12 mouse cellular contexts compared by ENCODE assay signal in genomic region chr17:4770052-4770451, GRCm38 (mm10).
A peak's percentile ranks its signal among the peaks of the same experiment; 100 is the strongest.
DNase-seq lines count a peak whose midpoint lies in the region; ATAC-seq and TF ChIP-seq lines count a peak whose summit lies in the region.
"Had no signal": no experiment of that assay in that cellular context is flagged by ENCODE, and none has a peak within 500 bp of the region (broad histone marks: within the 10 kb centered on the region; RNA-seq: fewer than 3 reads in every experiment).

No protein-coding gene starts in this region.

- intact Hi-C loops in heart, adult 2 months (cut with DNase I): no loop called here

- no peak for TF ChIP-seq EP300 in heart, adult 2 months (IDR thresholded peaks at IDR 0.05; ENCODE audit: insufficient read depth, low read depth, low read length)

- no peak overlapping the region for H3K27ac ChIP-seq in heart, adult 2 months
- H3K27ac ChIP-seq in heart, embryonic 11.5 days (ENCODE audit: low read depth, low read length): no peak overlapping the region
- H3K27ac ChIP-seq in liver, adult 2 months (replicated peaks; ENCODE audit: insufficient read depth, low read depth, low read length): no peak overlapping the region
- H3K27ac ChIP-seq in liver, embryonic 12.5 days: no peak overlapping the region
- H3K27ac ChIP-seq: hindbrain, embryonic 15.5 days; midbrain, embryonic 10.5 days had no signal

- no peaks in the 10 kb centered on the region for H3K79me2 ChIP-seq in heart, adult 2 months (replicated peaks; ENCODE audit: control insufficient read depth, insufficient read depth, low read length)
- no peaks in the 10 kb centered on the region for H3K79me2 ChIP-seq in liver, adult 2 months (ENCODE audit: control insufficient read depth, insufficient read depth, low read length)

- no peaks in the 10 kb centered on the region for H3K9me3 ChIP-seq in heart, embryonic 11.5 days (replicated peaks; ENCODE audit: control insufficient read depth, low read length)
- no peaks in the 10 kb centered on the region for H3K9me3 ChIP-seq in liver, embryonic 12.5 days (replicated peaks)
- H3K9me3 ChIP-seq: hindbrain, embryonic 15.5 days; midbrain, embryonic 10.5 days had no signal

- H3K4me2 ChIP-seq in heart, embryonic 11.5 days: no peak overlapping the region
- no peak overlapping the region for H3K4me2 ChIP-seq in liver, embryonic 12.5 days
- H3K4me2 ChIP-seq: hindbrain, embryonic 15.5 days had no signal

- no peaks in the 10 kb centered on the region for H3K27me3 ChIP-seq in heart, adult 2 months (ENCODE audit: control insufficient read depth, insufficient read depth, low read length)
- H3K27me3 ChIP-seq in heart, embryonic 11.5 days (ENCODE audit: control insufficient read depth, insufficient read depth, low read length): no peaks in the 10 kb centered on the region
- no peaks in the 10 kb centered on the region for H3K27me3 ChIP-seq in liver, adult 2 months (ENCODE audit: control insufficient read depth, insufficient read depth, low read length)
- H3K27me3 ChIP-seq in liver, embryonic 12.5 days (replicated peaks): no peaks in the 10 kb centered on the region
- H3K27me3 ChIP-seq: hindbrain, embryonic 15.5 days had no signal

- TF ChIP-seq CTCF in heart, adult 2 months (IDR thresholded peaks at IDR 0.05): peak; percentile 48
- TF ChIP-seq CTCF in liver, adult 2 months (IDR thresholded peaks at IDR 0.05; ENCODE audit: low read depth, low read length): no peak

- DNase-seq in heart, adult 2 months: no peak
- DNase-seq in liver, adult 2 months (ENCODE audit: extremely low read depth, low read depth, low spot score): peak; percentile 7
- peak; percentile 29 for DNase-seq in ES-CJ7 (ENCODE audit: low read depth, low spot score)
- peak; percentile 37 for DNase-seq in brain, adult 2 months (ENCODE audit: low read depth, low spot score)
- DNase-seq in spleen, postnatal 4 days (ENCODE audit: low spot score in 2 of 2): no peak
- no peak for DNase-seq in left cerebral cortex, adult 9 months (ENCODE audit: low spot score in 2 of 2)
- DNase-seq: adrenal gland, adult 8-10 months; cerebellum, adult 2 months had no signal

- TF ChIP-seq POLR2A in heart, adult 2 months (IDR thresholded peaks at IDR 0.05; ENCODE audit: insufficient read depth, low read depth, low read length): no peak
- no peak for TF ChIP-seq POLR2A in liver, adult 2 months (IDR thresholded peaks at IDR 0.05; ENCODE audit: extremely low read depth, insufficient read depth, low read length)

- no peak overlapping the region for H3K4me3 ChIP-seq in heart, adult 2 months
- H3K4me3 ChIP-seq in heart, embryonic 11.5 days (ENCODE audit: low read depth, low read length): no peak overlapping the region
- no peak overlapping the region for H3K4me3 ChIP-seq in liver, adult 2 months (ENCODE audit: insufficient read depth, low read depth, low read length)
- H3K4me3 ChIP-seq in liver, embryonic 12.5 days: no peak overlapping the region
- H3K4me3 ChIP-seq: hindbrain, embryonic 15.5 days; midbrain, embryonic 10.5 days had no signal

- no peak overlapping the region for H3K9ac ChIP-seq in heart, adult 2 months (ENCODE audit: low read depth, low read length)
- no peak overlapping the region for H3K9ac ChIP-seq in heart, embryonic 11.5 days (ENCODE audit: low read depth, low read length)
- no peak overlapping the region for H3K9ac ChIP-seq in liver, adult 2 months (ENCODE audit: low read depth, low read length)
- H3K9ac ChIP-seq in liver, embryonic 12.5 days: no peak overlapping the region
- H3K9ac ChIP-seq: hindbrain, embryonic 15.5 days had no signal

- no peaks in the 10 kb centered on the region for H3K36me3 ChIP-seq in heart, adult 2 months (ENCODE audit: control insufficient read depth, insufficient read depth, low read length)
- H3K36me3 ChIP-seq in heart, embryonic 11.5 days (ENCODE audit: control insufficient read depth, insufficient read depth, low read length): no peaks in the 10 kb centered on the region
- H3K36me3 ChIP-seq in liver, adult 2 months (ENCODE audit: control insufficient read depth, insufficient read depth, low read length): no peaks in the 10 kb centered on the region
- H3K36me3 ChIP-seq in liver, embryonic 12.5 days: no peaks in the 10 kb centered on the region
- H3K36me3 ChIP-seq: hindbrain, embryonic 15.5 days; midbrain, embryonic 10.5 days had no signal

- WGBS in heart, adult 2 months: 73% methylated on average over 3 of the region's 3 CpGs
- WGBS in heart, embryonic 11.5 days (ENCODE audit: insufficient replicate concordance): 73% methylated on average over 3 of the region's 3 CpGs
- WGBS in liver, adult 2 months: 72% methylated on average over 3 of the region's 3 CpGs
- WGBS in liver, embryonic 12.5 days (ENCODE audit: insufficient replicate concordance): 56% methylated on average over 3 of the region's 3 CpGs

- ATAC-seq in heart, embryonic 11.5 days (replicated peaks; ENCODE audit: insufficient number of reproducible peaks, low FRiP score, low TSS enrichment): no peak
- no peak for ATAC-seq in liver, embryonic 12.5 days

- no peaks in the 10 kb centered on the region for H3K4me1 ChIP-seq in heart, adult 2 months (ENCODE audit: control insufficient read depth, insufficient read depth, low read length)
- no peaks in the 10 kb centered on the region for H3K4me1 ChIP-seq in heart, embryonic 11.5 days (ENCODE audit: control insufficient read depth, insufficient read depth, low read length)
- no peaks in the 10 kb centered on the region for H3K4me1 ChIP-seq in liver, adult 2 months (ENCODE audit: control insufficient read depth, insufficient read depth, low read length)
- H3K4me1 ChIP-seq in liver, embryonic 12.5 days: no peaks in the 10 kb centered on the region
- H3K4me1 ChIP-seq: hindbrain, embryonic 15.5 days had no signal

Comparison
In these comparisons a context has a peak if more than half of its experiments do, and no peak if none do; other contexts are left out.
1. DNase-seq: peak in liver, adult 2 months (single experiment), ES-CJ7 (single experiment) and brain, adult 2 months (single experiment); none in heart, adult 2 months (0 of 2), spleen, postnatal 4 days (0 of 2) and left cerebral cortex, adult 9 months (0 of 2).